Mouse (Mus musculus) MEL (cell line): ENCODE data around the gene Ssr2. TPM values are rescaled to one million over a fixed set of nuclear protein-coding genes. Genes with fewer than 3 reads are reported as not detected.

Experiments used
- DNase-seq: peaks from one replicate; pipeline ENCODE4 v3.0.0; 2011; ENCODE audit warnings: low read depth, low spot score
- H3K27ac ChIP-seq: 2 replicates; pipeline ENCODE4 v1.5.1; 2012; ENCODE audit warnings: low read depth, mild to moderate bottlenecking, control low read depth, low read length, moderate library complexity; ENCODE audit not compliant: control insufficient read depth
- H3K27me3 ChIP-seq, 2 experiments: fragments of 150-350 bp in 1 of 2; sonication (generic) in 1 of 2; 2 replicates each; pipeline ENCODE4 v1.6.1; 2012; ENCODE audit warnings: low read length in 2 of 2, mild to moderate bottlenecking in 2 of 2, improper control_type of control experiment in 1 of 2, moderate library complexity in 1 of 2; ENCODE audit not compliant: insufficient read depth in 2 of 2, control insufficient read depth in 1 of 2
- H3K36me3 ChIP-seq, 2 experiments: 2 replicates each; pipeline ENCODE4 v1.6.1; 2012 to 2014; ENCODE audit warnings: low read length in 2 of 2, improper control_type of control experiment in 1 of 2, inconsistent platforms in 1 of 2, mild to moderate bottlenecking in 1 of 2; ENCODE audit not compliant: insufficient read depth in 2 of 2, control insufficient read depth in 1 of 2
- H3K4me1 ChIP-seq, 2 experiments: fragments of 150-350 bp in 1 of 2; sonication (generic) in 1 of 2; 2 replicates each; pipeline ENCODE4 v1.6.1; 2012; ENCODE audit warnings: low read length in 2 of 2, improper control_type of control experiment in 1 of 2, mild to moderate bottlenecking in 1 of 2; ENCODE audit not compliant: insufficient read depth in 2 of 2, control insufficient read depth in 1 of 2
- H3K4me3 ChIP-seq, 2 experiments: fragments of 150-350 bp in 1 of 2; sonication (generic) in 1 of 2; 2 replicates each; pipeline ENCODE4 v1.5.1; 2012; ENCODE audit warnings: low read depth in 2 of 2, low read length in 2 of 2, mild to moderate bottlenecking in 2 of 2, moderate library complexity in 2 of 2, control low read depth in 1 of 2, improper control_type of control experiment in 1 of 2; ENCODE audit not compliant: control insufficient read depth in 1 of 2, insufficient read depth in 1 of 2
- H3K79me2 ChIP-seq: 2 replicates; pipeline ENCODE4 v1.6.1; 2012; ENCODE audit warnings: mild to moderate bottlenecking, low read length, moderate library complexity; ENCODE audit not compliant: control insufficient read depth, poor library complexity, insufficient read depth
- H3K9ac ChIP-seq: 2 replicates; pipeline ENCODE4 v1.6.1; 2012; ENCODE audit warnings: low read depth, mild to moderate bottlenecking, control low read depth, low read length, moderate library complexity; ENCODE audit not compliant: control insufficient read depth, poor library complexity, severe bottlenecking
- H3K9me3 ChIP-seq: fragments of 150-350 bp; sonication (generic); replicated peaks from 2 replicates; pipeline ENCODE4 v1.6.1; 2012; ENCODE audit warnings: mild to moderate bottlenecking, low read length, improper control_type of control experiment, moderate library complexity; ENCODE audit not compliant: insufficient read depth
- CHD2 ChIP-seq: IDR thresholded peaks from 2 replicates; pipeline ENCODE4 v1.6.1; 2011; ENCODE audit warnings: low read length, improper control_type of control experiment
- EP300 ChIP-seq, 2 experiments: IDR thresholded peaks; 2 replicates each; pipeline ENCODE4 v1.6.1; 2011; ENCODE audit warnings: improper control_type of control experiment in 2 of 2, low read length in 2 of 2, low read depth in 1 of 2, mild to moderate bottlenecking in 1 of 2
- MAX ChIP-seq: IDR thresholded peaks from 2 replicates; pipeline ENCODE4 v1.6.1; 2011; ENCODE audit warnings: low read length, improper control_type of control experiment
- MEF2A ChIP-seq: IDR thresholded peaks from 2 replicates; pipeline ENCODE4 v1.6.1; 2014; ENCODE audit warnings: low read depth, mild to moderate bottlenecking, inconsistent platforms, low read length, improper control_type of control experiment; ENCODE audit not compliant: poor library complexity, insufficient replicate concordance, severe bottlenecking; ENCODE audit errors: extremely low read depth
- MXI1 ChIP-seq: IDR thresholded peaks from 2 replicates; pipeline ENCODE4 v1.6.1; 2011; ENCODE audit warnings: mild to moderate bottlenecking, low read depth, low read length, improper control_type of control experiment
- POLR2AphosphoS5 ChIP-seq: IDR thresholded peaks from 2 replicates; pipeline ENCODE4 v1.6.1; 2012; ENCODE audit warnings: low read depth, borderline replicate concordance, mild to moderate bottlenecking, inconsistent platforms, low read length, moderate library complexity, mixed read lengths
- RAD21 ChIP-seq: IDR thresholded peaks from 2 replicates; pipeline ENCODE4 v1.6.1; 2011; ENCODE audit warnings: mild to moderate bottlenecking, low read depth, low read length, improper control_type of control experiment
- RCOR1 ChIP-seq: IDR thresholded peaks from 2 replicates; pipeline ENCODE4 v1.6.1; 2012; ENCODE audit warnings: low read depth, mild to moderate bottlenecking, inconsistent platforms, low read length, improper control_type of control experiment
- TAL1 ChIP-seq: IDR thresholded peaks from 2 replicates; pipeline ENCODE4 v1.6.1; 2012; ENCODE audit warnings: mild to moderate bottlenecking, inconsistent platforms, low read length, moderate library complexity, mixed read lengths
- USF1 ChIP-seq: IDR thresholded peaks from 2 replicates; pipeline ENCODE4 v1.6.1; 2014; ENCODE audit warnings: low read depth, mild to moderate bottlenecking, inconsistent platforms, low read length, improper control_type of control experiment, moderate library complexity
- USF2 ChIP-seq, 2 experiments: IDR thresholded peaks; 2 replicates each; pipeline ENCODE4 v1.6.1; 2011 to 2012; ENCODE audit warnings: improper control_type of control experiment in 2 of 2, low read length in 2 of 2, borderline replicate concordance in 1 of 2, inconsistent platforms in 1 of 2, low read depth in 1 of 2, mild to moderate bottlenecking in 1 of 2; ENCODE audit not compliant: insufficient read depth in 1 of 2
- ZKSCAN1 ChIP-seq: IDR thresholded peaks from 2 replicates; pipeline ENCODE4 v1.6.1; 2012; ENCODE audit warnings: low read depth, mild to moderate bottlenecking, inconsistent platforms, low read length, improper control_type of control experiment, moderate library complexity
- ZMIZ1 ChIP-seq: IDR thresholded peaks from 2 replicates; pipeline ENCODE4 v1.6.1; 2012; ENCODE audit warnings: low read depth, mild to moderate bottlenecking, inconsistent platforms, low read length, improper control_type of control experiment, moderate library complexity
- polyA plus RNA-seq, 2 experiments: library from polyadenylated mRNA; stranded (reverse) in 1 of 2; unstranded in 1 of 2; fragments of >175 nt in 1 of 2; fragments of >200 nt in 1 of 2; gene quantifications; 2 replicates each; pipeline versions ENCODE4 v1.2.1 to v1.2.4; 2012; ENCODE audit warnings: low replicate concordance in 2 of 2, low read depth in 1 of 2; ENCODE audit not compliant: insufficient read length in 2 of 2, insufficient read depth in 1 of 2, missing spikeins in 1 of 2
- total RNA-seq: library from RNA; depleted of rRNA; stranded (reverse); fragments of 300-350 nt; gene quantifications from 2 replicates; pipeline ENCODE4 v1.2.3, GENCODE M21; 2012

The Ssr2 gene
- total and polyA plus RNA-seq, 3 experiments: 176 to 706 (median 594) TPM

GRCm38 (mm10) chr3:88544955-88545591 lies 30.6 kb upstream of the Ssr2 start:
- no peak for TF ChIP-seq MAX
- TF ChIP-seq RCOR1: no peak
- peak in 1 of 2 experiments; percentile 27; a peak in 3 of 4 replicates for TF ChIP-seq EP300 (IDR thresholded peaks at IDR 0.05; ENCODE audit: low read depth in 1 of 2, low read length in 2 of 2)
- no peak for TF ChIP-seq MXI1
- H3K27me3 ChIP-seq: no peaks in the 10 kb centered on the region
- H3K79me2 ChIP-seq: no peaks in the 10 kb centered on the region
- H3K9ac ChIP-seq: peak overlapping the region; percentile 6; the same call in 1 of the 2 replicates
- H3K27ac ChIP-seq: no peak overlapping the region
- peaks cover 17 to 24% of the 10 kb centered on the region in 2 experiments for H3K4me1 ChIP-seq
- H3K9me3 ChIP-seq: no peaks in the 10 kb centered on the region
- peaks cover 0 to 12% of the 10 kb centered on the region in 2 experiments; a peak in 2 of 4 replicates for H3K36me3 ChIP-seq
- DNase-seq: peak; percentile 75
- peak overlapping the region; percentile 32 to 33; a peak in 3 of 4 replicates for H3K4me3 ChIP-seq

DNA sequence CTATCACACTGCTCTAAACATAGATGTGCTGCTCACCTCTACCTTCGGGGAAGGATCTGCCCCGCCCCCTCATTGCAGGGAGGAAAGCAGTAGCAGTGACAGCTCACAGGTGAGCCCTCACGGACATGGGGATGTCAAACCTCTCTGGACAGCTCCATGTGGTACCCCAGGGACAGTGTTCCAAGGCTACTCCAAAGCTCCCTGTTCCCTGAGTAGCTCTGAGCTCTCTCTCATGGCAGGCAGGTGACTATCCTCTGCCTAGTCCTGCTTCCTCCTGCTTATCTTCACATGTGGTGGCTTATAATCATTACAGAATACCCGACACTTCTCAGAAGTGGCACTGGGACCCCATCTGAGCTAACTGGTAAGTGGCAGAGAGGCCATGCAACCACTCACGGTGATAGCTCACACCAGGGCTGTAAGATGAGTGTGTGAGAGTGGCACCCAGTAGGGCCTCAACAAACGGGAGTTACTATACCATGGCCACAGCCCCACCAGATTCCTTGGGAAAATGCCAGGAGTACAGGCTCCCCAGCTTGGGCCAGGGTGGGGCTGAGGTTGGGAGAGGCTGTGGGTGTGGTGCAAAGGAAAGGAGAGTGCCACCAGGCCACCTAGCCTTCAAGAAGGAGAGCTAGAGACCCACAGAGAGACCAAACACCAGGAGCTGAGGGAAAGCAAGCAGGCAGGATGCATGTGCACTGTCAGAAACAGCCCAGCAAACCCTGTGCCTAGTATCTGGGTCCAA lies 28.8 kb upstream of the Ssr2 start:
- no peaks in the 10 kb centered on the region for H3K27me3 ChIP-seq
- peak; percentile 30 for DNase-seq
- peaks cover 0 to 12% of the 10 kb centered on the region in 2 experiments; a peak in 2 of 4 replicates for H3K36me3 ChIP-seq
- no peak overlapping the region for H3K4me3 ChIP-seq
- no peak for TF ChIP-seq POLR2AphosphoS5
- TF ChIP-seq MEF2A: no peak
- TF ChIP-seq CHD2: no peak
- no peak for TF ChIP-seq USF1
- no peak for TF ChIP-seq RAD21
- no peak for TF ChIP-seq ZMIZ1
- peak; percentile 85 for TF ChIP-seq ZKSCAN1
- TF ChIP-seq TAL1: no peak
- 0 out of 4 replicates have a peak, but pooled peaks of 1 of the 2 experiments have one; percentile 5 for TF ChIP-seq EP300 (IDR thresholded peaks at IDR 0.05; ENCODE audit: low read depth in 1 of 2, low read length in 2 of 2)
- no peak for TF ChIP-seq USF2 (IDR thresholded peaks at IDR 0.05; ENCODE audit: borderline replicate concordance in 1 of 2, insufficient read depth in 1 of 2, low read depth in 1 of 2, low read length in 2 of 2)
- no peaks in the 10 kb centered on the region for H3K9me3 ChIP-seq
- H3K27ac ChIP-seq: no peak overlapping the region
- peaks cover 17 to 24% of the 10 kb centered on the region in 2 experiments for H3K4me1 ChIP-seq
- H3K9ac ChIP-seq: no peak overlapping the region
- no peaks in the 10 kb centered on the region for H3K79me2 ChIP-seq
